Mouse (Mus musculus) mammary gland, adult 2 months (tissue): ENCODE measurements around the gene Ascc3. TPM values are rescaled to one million over a fixed set of nuclear protein-coding genes. Genes with fewer than 3 reads are reported as not detected.

Experiments used
- polyA plus RNA-seq: library from polyadenylated mRNA; depleted of rRNA; stranded (reverse); fragments of >200 nt; gene quantifications from 2 replicates; pipeline ENCODE4 v1.2.3, GENCODE M21; 2012; ENCODE audit warnings: low replicate concordance; rRNA removed

The Ascc3 gene
- 10.5 and 18.5 TPM in 2 replicates for polyA plus RNA-seq

DNA sequence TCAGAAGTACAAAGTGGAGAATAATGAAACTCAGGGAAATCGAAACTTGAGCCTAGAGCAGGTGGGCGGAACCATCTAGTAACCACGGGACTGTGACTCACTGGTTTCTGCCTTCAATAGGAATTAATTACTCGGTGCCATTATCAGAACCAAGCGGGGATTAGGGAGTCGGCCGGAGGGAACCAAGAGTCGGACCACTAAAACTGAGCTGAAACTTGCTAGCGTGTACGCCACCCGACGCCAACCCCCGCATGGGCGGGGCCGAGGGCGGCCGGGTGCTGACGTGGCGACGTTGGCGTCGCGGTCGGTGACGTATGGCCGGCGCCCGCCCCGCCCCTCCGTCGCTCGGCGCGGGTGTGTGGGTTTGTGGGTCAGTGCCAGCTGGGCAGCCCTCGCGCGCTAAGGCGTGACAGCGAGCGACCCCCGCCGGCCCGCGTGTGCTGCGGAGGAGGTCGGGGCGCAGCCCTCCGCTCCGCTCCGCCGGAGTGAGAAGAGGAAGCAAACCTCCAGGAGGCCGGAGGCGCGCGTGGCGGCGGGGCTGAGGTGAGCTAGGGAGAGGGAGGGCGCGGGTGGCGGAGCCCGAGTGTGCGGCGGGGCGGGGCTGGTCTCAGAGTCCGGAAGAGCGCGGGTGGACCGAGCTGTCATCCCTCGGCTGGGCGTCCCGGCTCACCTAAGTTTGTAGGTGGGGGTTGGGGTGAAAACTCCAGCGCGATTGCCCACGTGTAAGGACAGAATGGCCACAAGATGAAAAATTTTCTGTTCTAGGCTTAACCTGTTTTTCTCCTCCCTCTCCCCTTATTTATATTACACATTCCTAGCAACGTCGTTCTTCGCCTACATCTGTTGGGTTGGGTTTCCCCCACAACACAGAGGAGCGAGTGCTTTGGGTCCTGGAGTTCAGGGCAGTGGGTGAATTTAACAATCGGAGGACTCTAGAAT is at the start of gene Ascc3:
Gene Ascc3, plus strand, starts transcription at position 315 of the 939 bp plus-strand sequence.

DNA sequence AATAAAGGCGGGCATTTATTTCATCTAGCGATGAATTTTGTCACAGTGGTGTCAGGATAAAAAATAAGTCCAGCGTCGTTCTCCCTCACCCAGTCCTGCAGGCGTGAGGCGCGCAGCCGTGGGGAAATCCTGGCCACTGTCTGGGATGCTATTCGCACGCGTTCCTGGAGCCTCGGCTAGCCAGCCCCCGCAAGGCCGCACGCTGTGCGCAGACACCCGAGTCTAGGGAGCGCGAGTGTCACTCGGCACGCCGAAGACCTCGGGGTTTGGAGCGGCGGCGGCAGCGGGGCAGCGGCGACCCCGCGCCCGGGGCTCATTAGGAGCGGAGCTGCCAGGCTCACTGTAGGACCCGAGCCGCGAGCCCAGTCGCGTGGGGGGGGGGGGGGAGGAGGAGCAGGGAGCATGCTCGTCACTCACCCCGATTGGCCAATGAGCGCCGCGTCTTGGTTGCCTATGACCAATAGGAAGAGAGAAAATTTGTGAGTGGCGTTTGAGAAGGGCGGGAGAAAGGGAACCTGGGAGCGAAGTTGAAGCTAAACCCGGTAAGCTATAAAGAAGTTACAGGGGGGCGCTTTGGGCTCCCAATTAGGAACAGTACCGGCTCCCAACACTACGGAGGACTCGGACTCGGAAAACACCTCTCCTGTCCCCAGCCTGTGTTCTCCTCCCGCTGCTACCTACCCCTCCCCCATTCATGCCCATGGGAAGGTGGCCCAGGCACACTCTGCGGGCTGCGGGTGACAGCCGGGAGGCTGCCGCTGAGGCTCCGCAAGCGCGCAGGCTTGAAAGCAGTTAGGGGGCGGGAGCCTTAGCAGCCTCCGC is 301.9 kb downstream of the Ascc3 start, which contains the start of gene Sim1:
Gene Sim1, plus strand, starts transcription at position 585 of the 822 bp plus-strand sequence.

